Mouse (Mus musculus): ENCODE measurements at regions not wholly inside any gene's neighbourhood (a gene's known extent, or its start where the extent isn't known, plus 50 kb on each side); places are given as distances from the start of the nearest gene placed in this dataset.
A peak's percentile ranks its signal among the peaks of the same experiment; 100 is the strongest.
"Not testable (repeated sequence)": the region's sequence is repeated elsewhere in the genome, so short reads cannot be mapped to it uniquely, and the experiment has no call there.

DNA sequence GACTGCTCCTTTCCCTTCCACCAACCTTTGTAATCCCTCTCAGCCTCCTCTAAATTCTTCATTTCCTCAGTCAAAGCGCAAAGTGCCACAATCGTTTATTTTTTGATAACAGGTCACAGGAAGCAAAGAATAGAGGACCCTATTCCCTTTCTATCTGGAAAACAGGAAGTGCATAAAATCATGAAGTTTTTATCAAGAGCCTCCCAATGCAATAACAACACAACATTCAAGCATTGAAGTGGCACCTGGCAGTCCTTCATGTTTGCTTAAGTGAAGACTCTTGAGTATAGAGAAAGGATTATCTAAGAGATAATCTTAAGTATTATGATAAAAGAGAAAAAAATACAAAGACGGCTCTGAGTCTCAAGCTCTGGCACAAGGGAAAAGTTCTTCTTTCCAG is 111.9 kb downstream of the Ibtk start:
- no peak overlapping the region for H3K4me3 ChIP-seq (replicated peaks)
- WGBS = 87% methylated on average over 3 of the region's 3 CpGs
- no peaks in the 10 kb centered on the region for H3K4me1 ChIP-seq (replicated peaks)
- no peak overlapping the region for H3K4me2 ChIP-seq (replicated peaks)
- no peaks in the 10 kb centered on the region for H3K36me3 ChIP-seq
- H3K27me3 ChIP-seq = no peaks in the 10 kb centered on the region
- no peaks in the 10 kb centered on the region for H3K9me3 ChIP-seq
- ATAC-seq = no peak
- H3K9ac ChIP-seq (replicated peaks) = no peak overlapping the region
- H3K27ac ChIP-seq = no peak overlapping the region

DNA sequence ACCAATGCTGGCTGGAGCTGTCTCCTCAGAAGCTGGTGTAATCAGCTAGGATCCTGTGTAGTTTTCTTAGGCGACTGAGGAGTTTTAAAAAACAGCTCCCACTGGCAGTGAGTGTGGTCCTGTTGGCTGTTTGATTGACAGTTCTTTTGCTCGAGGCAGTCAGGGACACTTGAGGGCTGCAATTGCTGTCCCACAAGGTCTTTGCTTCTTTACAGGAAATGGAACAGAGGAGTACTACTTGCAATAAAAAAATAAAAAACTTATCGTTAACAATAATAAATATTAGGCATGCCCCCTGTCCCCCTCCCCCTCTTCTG is 113.0 kb downstream of the Ibtk start:
- no peak overlapping the region for H3K4me3 ChIP-seq (replicated peaks)
- H3K9me3 ChIP-seq = no peaks in the 10 kb centered on the region
- H3K27ac ChIP-seq = no peak overlapping the region
- H3K27me3 ChIP-seq = no peaks in the 10 kb centered on the region
- no peaks in the 10 kb centered on the region for H3K4me1 ChIP-seq (replicated peaks)
- no peaks in the 10 kb centered on the region for H3K36me3 ChIP-seq
- H3K4me2 ChIP-seq (replicated peaks) = 0 out of 2 replicates have a peak overlapping the region, but pooled peaks have one; percentile 13
- no peak; the same call in 1 of the 2 replicates for ATAC-seq
- 60% methylated on average over 3 of the region's 3 CpGs for WGBS
- no peak overlapping the region for H3K9ac ChIP-seq (replicated peaks)

DNA sequence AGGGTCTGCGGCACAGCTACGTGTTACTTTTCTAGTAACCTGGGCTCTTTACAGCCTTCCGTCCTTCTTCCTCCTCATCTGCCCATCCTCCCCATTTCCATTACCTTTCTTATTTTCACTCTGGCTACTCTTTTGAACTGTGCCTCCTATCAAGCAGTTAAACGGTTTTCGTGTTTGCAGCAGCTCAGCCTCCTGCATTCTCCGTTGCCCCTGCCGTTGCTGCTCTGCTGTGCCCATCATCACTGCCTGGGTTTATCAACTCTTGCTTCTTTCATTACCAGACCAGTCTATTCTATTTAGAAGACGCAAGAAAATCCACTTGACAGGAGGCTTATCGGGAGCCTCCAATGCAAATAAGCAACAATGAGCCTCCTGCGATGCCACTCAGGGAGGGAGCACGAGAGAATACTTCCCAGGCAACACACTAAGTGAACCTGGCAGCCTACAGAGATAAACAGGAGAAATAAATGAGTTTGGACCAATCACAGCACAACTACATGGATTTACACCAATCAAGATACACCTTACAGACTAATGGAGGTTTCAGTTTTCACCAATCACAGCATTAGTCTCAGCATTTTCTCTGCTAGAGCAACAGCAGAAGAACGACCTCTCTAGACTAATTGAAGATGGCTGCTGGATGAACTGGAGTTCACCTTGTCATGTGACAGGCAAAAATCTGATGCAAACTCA is 113.5 kb downstream of the Ibtk start:
- Histone ChIP-seq H3K4me3 (replicated peaks) (peak overlapping the region; percentile 17; the same call in 1 of the 2 replicates), H3K4me1 (replicated peaks) (no peaks in the 10 kb centered on the region), H3K27me3 (no peaks in the 10 kb centered on the region), H3K9me3 (no peaks in the 10 kb centered on the region), H3K9ac (replicated peaks) (no peak overlapping the region), H3K27ac (no peak overlapping the region), H3K4me2 (replicated peaks) (peak overlapping the region; percentile 13), H3K36me3 (no peaks in the 10 kb centered on the region)
- ATAC-seq = peak; percentile 92
- 67% methylated on average over 12 of the region's 12 CpGs for WGBS

DNA sequence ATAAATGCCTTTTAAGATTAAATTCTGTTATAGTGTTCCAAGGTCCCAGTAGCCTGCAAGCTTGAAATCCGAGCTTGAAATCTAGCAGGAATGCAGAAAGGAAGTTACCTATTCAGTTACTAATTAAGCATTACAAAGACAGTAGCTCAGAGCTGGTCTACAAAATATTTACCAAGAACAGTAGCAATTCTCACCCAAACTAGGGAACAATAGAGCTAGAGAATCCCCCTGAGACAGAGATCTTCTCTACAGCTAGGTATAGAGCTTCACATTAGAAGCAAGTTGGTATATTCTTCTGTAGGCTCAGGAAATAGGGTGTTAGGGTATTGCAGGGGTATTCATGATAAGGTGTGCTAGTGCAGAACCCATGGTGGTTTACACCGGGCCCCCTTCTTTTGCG is 114.3 kb downstream of the Ibtk start:
- H3K27ac ChIP-seq; H3K36me3 ChIP-seq; H3K9me3 ChIP-seq; H3K9ac ChIP-seq (replicated peaks); H3K4me2 ChIP-seq (replicated peaks); H3K27me3 ChIP-seq; H3K4me1 ChIP-seq (replicated peaks); H3K4me3 ChIP-seq (replicated peaks); ATAC-seq: not testable (repeated sequence)
- 82% methylated on average over 3 of the region's 3 CpGs for whole genome bisulfite sequencing

DNA sequence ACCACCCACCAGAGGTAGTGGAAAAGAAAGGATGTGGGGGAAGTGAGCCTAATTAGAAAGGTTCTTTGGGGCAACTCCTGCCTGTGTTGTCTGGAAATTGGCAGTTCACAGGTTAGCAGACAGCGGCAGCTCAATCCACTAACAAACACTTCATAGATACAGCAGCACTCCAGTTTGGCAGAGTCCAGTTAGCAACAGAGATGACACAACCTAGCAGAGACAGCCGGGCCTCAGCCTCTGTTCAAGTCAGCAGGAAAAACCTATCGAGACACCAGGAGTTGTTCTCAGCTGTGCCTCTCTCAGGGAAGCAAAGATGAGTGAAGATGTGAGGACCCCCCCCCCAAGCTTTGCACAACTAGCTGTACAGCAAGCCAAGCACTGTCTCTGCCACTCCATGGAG is 131.2 kb downstream of the Ibtk start:
- H3K27me3 ChIP-seq = no peaks in the 10 kb centered on the region
- ATAC-seq = no peak
- H3K4me1 ChIP-seq (replicated peaks) = no peaks in the 10 kb centered on the region
- H3K36me3 ChIP-seq = no peaks in the 10 kb centered on the region
- no peak overlapping the region for H3K9ac ChIP-seq (replicated peaks)
- WGBS = 78% methylated on average over 3 of the region's 3 CpGs
- no peak overlapping the region for H3K27ac ChIP-seq
- H3K4me3 ChIP-seq (replicated peaks) = no peak overlapping the region
- no peaks in the 10 kb centered on the region for H3K9me3 ChIP-seq
- H3K4me2 ChIP-seq (replicated peaks) = no peak overlapping the region

DNA sequence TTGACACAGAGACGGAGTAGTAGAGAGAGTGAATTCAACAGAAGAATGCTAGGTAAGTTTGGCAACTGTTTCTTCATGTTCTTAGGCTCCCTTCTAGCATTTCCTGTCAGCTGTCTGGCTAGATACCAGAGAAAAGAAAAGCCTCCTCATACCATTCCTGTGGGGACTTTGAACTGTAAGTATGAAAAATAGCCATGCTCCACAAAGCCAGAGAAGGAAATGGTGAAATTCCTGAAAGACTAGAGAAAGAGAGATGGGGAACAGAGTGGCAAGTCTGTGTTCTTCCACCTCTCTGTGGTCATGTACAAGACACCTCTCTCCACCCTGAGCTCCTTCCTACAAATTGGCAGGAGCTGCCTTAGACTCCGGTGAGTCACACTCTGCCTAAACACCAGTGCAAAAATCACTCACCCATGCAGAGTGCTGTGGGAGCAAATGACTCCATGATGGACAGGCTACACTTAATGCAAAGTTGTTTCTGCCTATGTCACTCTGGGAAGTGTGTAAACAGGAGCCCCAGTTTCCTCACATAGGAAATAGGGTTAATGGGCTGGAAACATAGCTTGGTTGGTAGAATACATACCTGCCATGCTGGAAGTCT is 131.9 kb downstream of the Ibtk start:
- no peak overlapping the region for H3K4me2 ChIP-seq (replicated peaks)
- no peaks in the 10 kb centered on the region for H3K36me3 ChIP-seq
- no peaks in the 10 kb centered on the region for H3K9me3 ChIP-seq
- WGBS = 84% methylated on average over 2 of the region's 2 CpGs
- no peaks in the 10 kb centered on the region for H3K27me3 ChIP-seq
- no peak overlapping the region for H3K27ac ChIP-seq
- H3K9ac ChIP-seq (replicated peaks) = no peak overlapping the region
- H3K4me3 ChIP-seq (replicated peaks) = no peak overlapping the region
- no peak for ATAC-seq
- no peaks in the 10 kb centered on the region for H3K4me1 ChIP-seq (replicated peaks)

DNA sequence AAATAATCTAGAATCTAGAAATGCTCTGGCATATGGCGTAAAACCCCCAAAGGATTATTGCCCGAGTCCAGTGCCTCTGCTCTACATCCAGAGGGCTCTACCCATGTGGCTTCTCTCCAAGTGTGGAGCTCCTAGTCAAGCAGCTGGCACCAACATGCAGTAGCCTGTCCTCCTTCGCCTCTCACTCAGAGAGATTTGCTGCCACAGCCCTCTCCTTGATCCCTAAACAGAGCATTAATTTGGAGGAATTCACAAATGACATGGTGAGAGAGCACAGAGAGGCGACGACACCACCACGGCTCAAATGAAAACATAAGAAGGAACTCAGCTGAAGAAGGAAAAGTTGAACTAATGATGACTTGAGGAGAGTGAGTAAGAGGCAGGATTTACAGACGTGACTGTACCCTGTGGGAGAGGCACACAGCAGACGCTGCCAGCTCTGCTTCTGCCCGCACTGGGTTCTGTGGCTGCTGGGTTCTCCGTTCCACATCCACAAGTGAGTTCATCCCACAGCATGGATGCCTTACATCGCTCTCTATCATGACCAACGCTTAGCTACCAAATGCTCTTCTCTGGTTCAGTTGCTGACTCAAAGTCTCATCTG is 132.8 kb downstream of the Ibtk start:
- WGBS = 86% methylated on average over 12 of the region's 12 CpGs
- no peak for ATAC-seq
- no peak overlapping the region for H3K4me2 ChIP-seq (replicated peaks)
- no peaks in the 10 kb centered on the region for H3K27me3 ChIP-seq
- no peak overlapping the region for H3K9ac ChIP-seq (replicated peaks)
- no peaks in the 10 kb centered on the region for H3K9me3 ChIP-seq
- no peak overlapping the region for H3K4me3 ChIP-seq (replicated peaks)
- H3K4me1 ChIP-seq (replicated peaks) = no peaks in the 10 kb centered on the region
- H3K36me3 ChIP-seq = no peaks in the 10 kb centered on the region
- no peak overlapping the region for H3K27ac ChIP-seq

DNA sequence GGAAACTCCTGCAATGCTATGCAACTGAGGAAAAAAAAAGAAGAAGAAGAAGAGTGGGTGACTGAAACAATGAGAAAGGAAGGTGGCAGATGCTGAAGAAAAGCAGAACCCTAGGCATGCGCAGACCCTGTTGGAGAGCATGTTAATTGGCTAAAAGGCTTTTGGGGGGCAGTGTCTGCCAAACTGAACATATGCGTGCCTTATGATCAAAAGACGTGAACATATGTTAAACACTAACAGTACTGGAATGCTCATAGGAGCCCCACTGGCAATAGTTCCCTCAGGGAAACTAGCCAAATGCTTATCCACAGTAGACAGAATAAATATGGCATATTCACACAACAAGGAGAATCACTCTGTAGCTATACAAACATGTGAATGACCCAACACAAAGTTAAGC is 140.0 kb downstream of the Ibtk start:
- Histone ChIP-seq H3K4me3 (replicated peaks) (no peak overlapping the region), H3K9ac (replicated peaks) (no peak overlapping the region), H3K9me3 (no peaks in the 10 kb centered on the region), H3K27me3 (no peaks in the 10 kb centered on the region), H3K4me1 (replicated peaks) (no peaks in the 10 kb centered on the region), H3K36me3 (no peaks in the 10 kb centered on the region), H3K4me2 (replicated peaks) (no peak overlapping the region), H3K27ac (no peak overlapping the region)
- peak; percentile 55; the same call in 1 of the 2 replicates for ATAC-seq
- WGBS = 93% methylated on average over 3 of the region's 3 CpGs

DNA sequence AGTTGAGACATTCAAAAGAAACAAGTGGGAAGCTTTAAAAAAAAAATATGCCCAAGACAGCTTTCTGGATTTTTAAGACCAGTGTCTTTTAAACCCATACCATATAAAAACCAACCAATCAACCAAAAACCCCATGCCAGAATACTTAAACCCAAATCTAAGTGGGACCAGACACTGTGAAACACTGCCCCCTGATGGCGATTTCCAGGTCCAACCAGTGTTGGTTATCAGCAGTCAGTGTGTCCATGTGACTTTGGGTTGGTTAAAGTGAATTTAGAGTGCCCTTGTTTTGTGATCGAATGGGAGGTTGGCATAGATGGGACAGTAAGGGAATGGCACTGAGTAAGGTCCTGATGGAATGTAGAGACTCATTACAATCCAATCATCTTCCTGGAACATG is 152.2 kb downstream of the Ibtk start:
- WGBS = 38% methylated on average over 2 of the region's 2 CpGs
- ATAC-seq = no peak

DNA sequence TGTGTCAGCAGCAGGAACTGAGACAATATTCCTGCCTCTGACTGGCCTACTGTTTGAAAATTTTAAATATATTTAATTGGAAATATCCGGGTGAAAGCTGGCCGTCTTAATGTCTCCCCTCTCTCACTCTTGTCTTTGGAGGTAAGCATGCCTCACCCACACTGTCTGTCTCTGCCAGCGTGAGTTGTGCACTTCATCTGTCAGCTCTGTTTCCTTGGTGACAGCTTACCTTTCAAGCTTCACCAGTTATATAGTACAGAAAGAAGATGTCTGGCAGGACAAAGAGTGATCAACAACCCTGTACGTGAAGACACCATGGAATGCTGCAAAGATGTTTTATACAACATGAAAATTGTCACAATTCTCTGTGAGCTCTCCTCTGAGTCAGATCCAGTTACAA is 155.3 kb downstream of the Ibtk start:
- Histone ChIP-seq H3K4me2 (replicated peaks) (no peak overlapping the region), H3K9me3 (no peaks in the 10 kb centered on the region), H3K9ac (replicated peaks) (no peak overlapping the region), H3K4me1 (replicated peaks) (no peaks in the 10 kb centered on the region), H3K36me3 (no peaks in the 10 kb centered on the region), H3K27me3 (no peaks in the 10 kb centered on the region), H3K4me3 (replicated peaks) (no peak overlapping the region), H3K27ac (no peak overlapping the region)
- ATAC-seq = no peak
- WGBS = 72% methylated on average over 4 of the region's 4 CpGs

More for the DNA sequence above, 152.2 kb downstream of the Ibtk start:
- Histone ChIP-seq H3K9ac (replicated peaks) (no peak overlapping the region), H3K9me3 (no peaks in the 10 kb centered on the region), H3K27ac (no peak overlapping the region), H3K27me3 (no peaks in the 10 kb centered on the region), H3K4me3 (replicated peaks) (no peak overlapping the region), H3K4me1 (replicated peaks) (no peaks in the 10 kb centered on the region), H3K4me2 (replicated peaks) (no peak overlapping the region), H3K36me3 (no peaks in the 10 kb centered on the region)

DNA sequence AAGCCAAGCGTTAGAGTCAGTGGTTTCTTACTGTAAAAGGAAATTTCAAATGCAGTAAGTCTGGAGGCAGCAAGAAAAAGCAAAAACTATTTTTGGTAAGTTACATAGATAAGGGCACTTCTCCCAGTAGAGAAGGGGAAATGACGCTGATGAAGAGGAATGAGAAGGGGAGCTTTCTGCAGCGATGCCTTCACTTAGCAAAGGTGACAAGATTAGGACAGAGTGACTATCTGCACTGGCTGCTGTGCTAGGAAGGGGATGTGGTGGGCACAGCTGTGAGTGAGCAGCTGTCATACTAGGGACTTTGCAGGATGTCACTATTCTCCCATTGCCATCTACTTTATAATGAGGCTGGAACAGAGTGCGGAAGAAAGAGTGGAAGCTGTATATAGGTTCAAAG is 156.5 kb downstream of the Ibtk start:
- Histone ChIP-seq H3K9ac (replicated peaks) (no peak overlapping the region), H3K4me3 (replicated peaks) (no peak overlapping the region), H3K27me3 (no peaks in the 10 kb centered on the region), H3K4me1 (replicated peaks) (no peaks in the 10 kb centered on the region), H3K9me3 (no peaks in the 10 kb centered on the region), H3K4me2 (replicated peaks) (no peak overlapping the region), H3K36me3 (no peaks in the 10 kb centered on the region), H3K27ac (no peak overlapping the region)
- WGBS = 90% methylated on average over 4 of the region's 4 CpGs
- no peak for ATAC-seq

DNA sequence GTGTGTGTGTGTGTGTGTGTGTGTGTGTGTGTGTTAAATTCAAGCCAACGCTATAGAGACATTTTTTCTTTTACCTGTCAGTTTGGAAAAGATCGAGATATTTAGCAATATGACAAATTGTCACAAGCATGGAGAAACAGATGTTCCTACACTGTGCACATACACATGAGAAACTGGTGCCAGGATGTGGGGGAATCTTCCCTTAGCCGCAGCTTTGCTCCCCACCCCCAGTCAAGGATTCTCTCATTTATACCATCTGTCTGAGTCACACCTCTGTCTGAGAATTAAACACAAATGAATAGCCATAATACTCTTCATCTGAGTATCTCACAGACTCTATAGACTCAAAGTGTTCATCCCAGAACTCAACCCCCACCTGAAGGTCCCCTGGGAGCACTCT is 159.9 kb downstream of the Ibtk start:
- 0 out of 2 replicates have a peak, but pooled peaks cover under 1% of the 10 kb centered on the region for H3K9me3 ChIP-seq
- no peaks in the 10 kb centered on the region for H3K36me3 ChIP-seq
- no peaks in the 10 kb centered on the region for H3K27me3 ChIP-seq
- no peak overlapping the region for H3K27ac ChIP-seq
- ATAC-seq = no peak
- H3K4me2 ChIP-seq (replicated peaks) = no peak overlapping the region
- no peak overlapping the region for H3K9ac ChIP-seq (replicated peaks)
- no peaks in the 10 kb centered on the region for H3K4me1 ChIP-seq (replicated peaks)
- H3K4me3 ChIP-seq (replicated peaks) = no peak overlapping the region
- WGBS = 89% methylated on average over 3 of the region's 3 CpGs
